ENCODE assay signal across 15 mouse cellular contexts in the genomic region with DNA sequence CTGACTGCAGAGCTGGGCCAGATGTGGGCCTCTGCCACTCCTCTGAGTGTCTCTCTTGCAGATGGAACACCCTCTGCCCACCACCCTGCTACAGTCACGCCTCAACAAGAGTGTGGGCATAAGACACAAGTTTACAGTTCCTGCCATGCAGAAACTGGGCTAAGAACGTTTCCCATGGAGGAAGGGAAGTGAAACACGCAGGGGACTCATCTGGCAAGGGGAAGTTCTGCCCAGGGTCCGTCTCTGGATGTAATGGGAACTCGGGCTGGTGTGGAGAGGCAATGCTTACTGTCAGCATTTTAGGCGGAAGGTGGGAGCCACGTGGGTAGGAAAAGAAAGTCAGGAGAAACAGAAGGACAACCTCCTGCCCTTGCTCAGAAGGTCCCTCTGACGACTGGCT. TPM values are rescaled to one million over a fixed set of nuclear protein-coding genes. Genes with fewer than 3 reads are reported as not detected.
DNase-seq lines count a peak whose midpoint lies in the region; TF ChIP-seq lines count a peak whose summit lies in the region.
"Had no signal": no experiment of that assay in that cellular context is flagged by ENCODE, and none has a peak within 500 bp of the region (broad histone marks: within the 10 kb centered on the region; RNA-seq: fewer than 3 reads in every experiment).

No protein-coding gene starts in this region.

- H3K4me1 ChIP-seq in bone marrow, adult 2 months (ENCODE audit: control insufficient read depth, insufficient read depth, low read length), result peaks cover 11% of the 10 kb centered on the region
- H3K4me1 ChIP-seq: hindbrain, embryonic 13.5 days; lung, embryonic 15.5 days had no signal

- H3K27ac ChIP-seq in gastrocnemius, adult 2 months, result no peak overlapping the region
- peak overlapping the region; percentile 69 for H3K27ac ChIP-seq in bone marrow, adult 2 months (ENCODE audit: control insufficient read depth, insufficient read depth, low read depth, low read length, poor library complexity)
- H3K27ac ChIP-seq: embryonic facial prominence, embryonic 15.5 days; hindbrain, embryonic 13.5 days; lung, embryonic 15.5 days had no signal

- DNase-seq in gastrocnemius, adult 2 months, result peak; percentile 38
- DNase-seq in gastrocnemius, adult 8-10 months (ENCODE audit: low spot score in 2 of 2), result no peak
- DNase-seq in left cerebral cortex, postnatal 14 days (ENCODE audit: low spot score in 2 of 2), result peak; percentile 28 to 34
- DNase-seq in left cerebral cortex, postnatal 36 days (ENCODE audit: low spot score in 2 of 2), result no peak
- DNase-seq in lung, postnatal 4 days, result peak; percentile 48 to 52
- DNase-seq in thymus, postnatal 10 days (ENCODE audit: low spot score in 2 of 2), result no peak
- DNase-seq in Muller cell, postnatal 12 days (ENCODE audit: inconsistent ontology term), result no peak
- DNase-seq: cerebellum, postnatal 14 days; gastrocnemius, postnatal 25 days; kidney, postnatal 25 days; thymus, postnatal 14 days had no signal

- no peak overlapping the region for H3K4me3 ChIP-seq in gastrocnemius, adult 2 months
- no peak overlapping the region for H3K4me3 ChIP-seq in bone marrow, adult 2 months (replicated peaks; ENCODE audit: control insufficient read depth, low read depth, low read length)
- H3K4me3 ChIP-seq: embryonic facial prominence, embryonic 15.5 days; hindbrain, embryonic 13.5 days; lung, embryonic 15.5 days had no signal

- intact Hi-C loops in gastrocnemius, adult 2 months (cut with DNase I), result no loop called here
- intact Hi-C loops in left cerebral cortex, postnatal 14 days (cut with DNase I), result no loop called here
- intact Hi-C loops in left cerebral cortex, postnatal 36 days (cut with DNase I), result no loop called here

- no peak for TF ChIP-seq CTCF in gastrocnemius, adult 2 months (IDR thresholded peaks at IDR 0.05)
- TF ChIP-seq CTCF in bone marrow, adult 2 months (IDR thresholded peaks at IDR 0.05; ENCODE audit: control insufficient read depth, insufficient read depth, low read length), result no peak

- 0 out of 2 replicates have a peak, but pooled peaks have one; percentile 6 for TF ChIP-seq POLR2A in bone marrow, adult 2 months (IDR thresholded peaks at IDR 0.05; ENCODE audit: borderline replicate concordance, control insufficient read depth, low read depth, low read length)

- 6% methylated on average over 8 of the region's 8 CpGs for WGBS in bone marrow, adult 2 months

RNA-seq across cellular contexts. Expression of a gene that starts 2.7 kb away (rescaled TPM):
- under 1 TPM; 0.18 to 0.28 TPM for total RNA-seq in gastrocnemius, adult 2 months (2021)
- total RNA-seq in gastrocnemius, adult 8-10 months (2022), result under 1 TPM in 2 of 4 experiments, not detected in 2; 0.15 to 0.22 TPM
- total RNA-seq in left cerebral cortex, postnatal 14 days (2021), result 1 to 10 TPM; 1.5 to 1.8 TPM
- total RNA-seq in left cerebral cortex, postnatal 36 days (2021), result 1 to 10 TPM; 1.8 to 2.3 TPM
- polyA plus RNA-seq in bone marrow, adult 2 months (2011; ENCODE audit: insufficient read depth, insufficient read length, low replicate concordance, missing spikeins), result 22.4 and 70.7 TPM in 2 replicates

RNA-seq across cellular contexts. Expression of a gene that starts 45.3 kb away (rescaled TPM):
- total RNA-seq in gastrocnemius, adult 2 months (2021), result 10 to 100 TPM; 64.1 to 69.2 TPM
- 10 to 100 TPM; 56.9 to 69.8 (median 60.2) TPM for total RNA-seq in gastrocnemius, adult 8-10 months (2022)
- 100 to 1,000 TPM in 1 of 2 experiments, 10 to 100 TPM in 1; 97.2 to 108 TPM for total RNA-seq in left cerebral cortex, postnatal 14 days (2021)
- 100 to 1,000 TPM in 1 of 2 experiments, 10 to 100 TPM in 1; 95.3 to 109 TPM for total RNA-seq in left cerebral cortex, postnatal 36 days (2021)
- polyA plus RNA-seq in bone marrow, adult 2 months (2011; ENCODE audit: insufficient read depth, insufficient read length, low replicate concordance, missing spikeins), result 99.1 and 137 TPM in 2 replicates

Comparison
In these comparisons a context has a peak if more than half of its experiments do, and no peak if none do; other contexts are left out.
1. DNase-seq: peak in gastrocnemius, adult 2 months (single experiment), left cerebral cortex, postnatal 14 days (2 of 2) and lung, postnatal 4 days (2 of 2); none in gastrocnemius, adult 8-10 months (0 of 2), left cerebral cortex, postnatal 36 days (0 of 2), thymus, postnatal 10 days (0 of 2) and Muller cell, postnatal 12 days (single experiment).